Mouse (Mus musculus) small intestine, adult 2 months (tissue): ENCODE results near the gene Fam98a. TPM values are rescaled to one million over a fixed set of nuclear protein-coding genes. Genes with fewer than 3 reads are reported as not detected.
A peak's percentile ranks its signal among the peaks of the same experiment; 100 is the strongest.

Experiments
- H3K27ac ChIP-seq: fragments of 200-500 bp; 2 replicates; pipeline ENCODE4 v1.5.1; 2012; ENCODE audit warnings: low read depth, low read length, control low read depth, inconsistent platforms; ENCODE audit not compliant: insufficient read depth
- H3K27me3 ChIP-seq: fragments of 200-500 bp; 2 replicates; pipeline ENCODE4 v1.6.1; 2012; ENCODE audit warnings: mild to moderate bottlenecking, moderate library complexity, low read length, inconsistent platforms; ENCODE audit not compliant: control insufficient read depth, insufficient read depth
- H3K36me3 ChIP-seq: fragments of 200-500 bp; 2 replicates; pipeline ENCODE4 v1.6.1; 2012; ENCODE audit warnings: mild to moderate bottlenecking, low read length, control low read depth, inconsistent platforms; ENCODE audit not compliant: control insufficient read depth, insufficient read depth
- H3K4me1 ChIP-seq: fragments of 200-500 bp; 2 replicates; pipeline ENCODE4 v1.6.1; 2012; ENCODE audit warnings: low read length, inconsistent platforms, mixed read lengths; ENCODE audit not compliant: control insufficient read depth, insufficient read depth, insufficient read length
- H3K4me3 ChIP-seq: fragments of 200-500 bp; 2 replicates; pipeline ENCODE4 v1.5.1; 2012; ENCODE audit warnings: low read depth, mild to moderate bottlenecking, control low read depth, inconsistent platforms, low read length, moderate library complexity
- CTCF ChIP-seq: fragments of 200-500 bp; IDR thresholded peaks from 2 replicates; pipeline ENCODE4 v1.5.1; 2012; ENCODE audit warnings: low read depth, mild to moderate bottlenecking, control low read depth, inconsistent platforms, low read length, moderate library complexity, mixed read lengths; ENCODE audit not compliant: insufficient replicate concordance, insufficient read length; ENCODE audit errors: extremely low read depth
- POLR2A ChIP-seq: fragments of 200-500 bp; IDR thresholded peaks from 2 replicates; pipeline ENCODE4 v1.6.1; 2012; ENCODE audit warnings: low read depth, mild to moderate bottlenecking, control low read depth, inconsistent platforms, low read length, moderate library complexity
- whole genome bisulfite sequencing: fragments of 180-500 bp; shearing (Covaris S2); methylation state at CpG from one replicate; pipeline ENCODE4 v1.1.7; 2018; 5-methylcytosine and 5-hydroxymethylcytosine counted together
- polyA plus RNA-seq: library from polyadenylated mRNA; depleted of rRNA; stranded (reverse); fragments of >200 nt; gene quantifications from 2 replicates; pipeline ENCODE4 v1.2.3, GENCODE M21; 2012; rRNA removed

The Fam98a gene
- polyA plus RNA-seq, 1 experiment: 3.5 TPM

GRCm38 (mm10) chr17:75506708-75507641 is 44.8 kb downstream of the Fam98a start:
- H3K27me3 ChIP-seq: no peaks in the 10 kb centered on the region
- TF ChIP-seq POLR2A: no peak
- no peak for TF ChIP-seq CTCF
- H3K27ac ChIP-seq: no peak overlapping the region
- WGBS: 80% methylated on average over 10 of the region's 10 CpGs
- H3K36me3 ChIP-seq: no peaks in the 10 kb centered on the region
- no peaks in the 10 kb centered on the region for H3K4me1 ChIP-seq
- H3K4me3 ChIP-seq: no peak overlapping the region

- Histone ChIP-seq H3K27ac (no peak overlapping the region), H3K4me3 (no peak overlapping the region), H3K36me3 (no peaks in the 10 kb centered on the region), H3K4me1 (no peaks in the 10 kb centered on the region), H3K27me3 (no peaks in the 10 kb centered on the region)
- no peak for TF ChIP-seq CTCF
- TF ChIP-seq POLR2A: no peak
- 81% methylated on average over 10 of the region's 10 CpGs for WGBS
Measured at GRCm38 (mm10) chr17:75506097-75506675, 45.6 kb downstream of the Fam98a start.

- no peak overlapping the region for H3K4me3 ChIP-seq
- H3K27me3 ChIP-seq: no peaks in the 10 kb centered on the region
- no peak for TF ChIP-seq POLR2A
- no peak for TF ChIP-seq CTCF
- 0 out of 2 replicates have a peak overlapping the region, but pooled peaks have one; percentile 7 for H3K27ac ChIP-seq
- H3K36me3 ChIP-seq: no peaks in the 10 kb centered on the region
- 42% methylated on average over 5 of the region's 5 CpGs for WGBS
- H3K4me1 ChIP-seq: no peaks in the 10 kb centered on the region
Measured at GRCm38 (mm10) chr17:75505053-75505452, 46.7 kb downstream of the Fam98a start.

- no peak for TF ChIP-seq CTCF
- no peak for TF ChIP-seq POLR2A
- Histone ChIP-seq H3K36me3 (no peaks in the 10 kb centered on the region), H3K27me3 (no peaks in the 10 kb centered on the region), H3K27ac (no peak overlapping the region), H3K4me3 (no peak overlapping the region), H3K4me1 (no peaks in the 10 kb centered on the region)
- WGBS: 87% methylated on average over 3 of the region's 3 CpGs
Measured at GRCm38 (mm10) chr17:75503031-75503430, 48.7 kb downstream of the Fam98a start.

- no peak overlapping the region for H3K4me3 ChIP-seq
Measured at GRCm38 (mm10) chr17:75498241-75498651, 53.5 kb downstream of the Fam98a start.

GRCm38 (mm10) chr17:75495213-75495612 is 56.5 kb downstream of the Fam98a start:
- H3K4me1 ChIP-seq: no peaks in the 10 kb centered on the region
- TF ChIP-seq CTCF (no peak), POLR2A (no peak)
- H3K27ac ChIP-seq: no peak overlapping the region
- no peaks in the 10 kb centered on the region for H3K36me3 ChIP-seq
- H3K27me3 ChIP-seq: no peaks in the 10 kb centered on the region
- WGBS: 74% methylated on average over 4 of the region's 4 CpGs
- H3K4me3 ChIP-seq: no peak overlapping the region

More at GRCm38 (mm10) chr17:75498241-75498651, 53.5 kb downstream of the Fam98a start:
- Histone ChIP-seq H3K36me3 (no peaks in the 10 kb centered on the region), H3K4me1 (no peaks in the 10 kb centered on the region), H3K27ac (no peak overlapping the region), H3K27me3 (no peaks in the 10 kb centered on the region)
- no peak for TF ChIP-seq CTCF
- TF ChIP-seq POLR2A: no peak
- WGBS: 91% methylated on average over 6 of the region's 6 CpGs

Other genes with a start within 250 kb of the Fam98a start
- gene Rasgrp3, start 116.0 kb downstream of the Fam98a start, polyA plus RNA-seq: 0.61 and 0.66 TPM in 2 replicates